Mouse (Mus musculus) embryonic facial prominence, embryonic 12.5 days (tissue): ENCODE measurements at regions not wholly inside any gene's neighbourhood (a gene's known extent, or its start where the extent isn't known, plus 50 kb on each side); places are given as distances from the start of the nearest gene placed in this dataset.

Experiments used
- ATAC-seq: fragments of 200-750 bp; cut with Nextera tagmentation; 2 replicates; pipeline ENCODE4 v1.8.0; 2017; ENCODE audit not compliant: insufficient number of reproducible peaks, insufficient read depth, low FRiP score, low TSS enrichment
- H3K27ac ChIP-seq: fragments of 300-500 bp; sonication (generic); 2 replicates; pipeline ENCODE4 v1.5.1; 2016; ENCODE audit warnings: mild to moderate bottlenecking
- H3K27me3 ChIP-seq: fragments of 300-500 bp; sonication (generic); 2 replicates; pipeline ENCODE4 v1.6.1; 2016; ENCODE audit warnings: mild to moderate bottlenecking, moderate library complexity
- H3K36me3 ChIP-seq: fragments of 300-500 bp; sonication (generic); 2 replicates; pipeline ENCODE4 v1.6.1; 2016; ENCODE audit warnings: mild to moderate bottlenecking
- H3K4me1 ChIP-seq: fragments of 300-500 bp; sonication (generic); 2 replicates; pipeline ENCODE4 v1.6.1; 2016
- H3K4me2 ChIP-seq: fragments of 300-500 bp; sonication (generic); replicated peaks from 2 replicates; pipeline ENCODE4 v1.6.1; 2016; ENCODE audit warnings: mild to moderate bottlenecking, moderate library complexity
- H3K4me3 ChIP-seq: fragments of 300-500 bp; sonication (generic); 2 replicates; pipeline ENCODE4 v1.5.1; 2016; ENCODE audit warnings: mild to moderate bottlenecking
- H3K9ac ChIP-seq: fragments of 300-500 bp; sonication (generic); 2 replicates; pipeline ENCODE4 v1.6.1; 2016; ENCODE audit warnings: mild to moderate bottlenecking, moderate library complexity
- H3K9me3 ChIP-seq: fragments of 300-500 bp; sonication (generic); 2 replicates; pipeline ENCODE4 v1.6.1; 2016; ENCODE audit warnings: mild to moderate bottlenecking, moderate library complexity
- WGBS: fragments of 180-500 bp; shearing (Covaris S2); methylation state at CpG from one replicate; pipeline ENCODE4 v1.1.7; 2016; 5-methylcytosine and 5-hydroxymethylcytosine counted together

GRCm38 (mm10) chr4:54355381-54356040 is 529.7 kb downstream of the Tmem38b start:
- no peak overlapping the region for H3K9ac ChIP-seq
- ATAC-seq: no peak
- H3K27me3 ChIP-seq: no peaks in the 10 kb centered on the region
- H3K4me2 ChIP-seq: no peak overlapping the region
- H3K36me3 ChIP-seq: no peaks in the 10 kb centered on the region
- WGBS: 74% methylated on average over 7 of the region's 7 CpGs
- no peak overlapping the region for H3K4me3 ChIP-seq
- H3K4me1 ChIP-seq: no peaks in the 10 kb centered on the region
- no peak overlapping the region for H3K27ac ChIP-seq
- no peaks in the 10 kb centered on the region for H3K9me3 ChIP-seq

GRCm38 (mm10) chr4:54356041-54356427 is 530.2 kb downstream of the Tmem38b start:
- no peaks in the 10 kb centered on the region for H3K36me3 ChIP-seq
- H3K4me1 ChIP-seq: no peaks in the 10 kb centered on the region
- H3K9ac ChIP-seq: no peak overlapping the region
- no peak overlapping the region for H3K4me3 ChIP-seq
- no peak for ATAC-seq
- H3K27me3 ChIP-seq: no peaks in the 10 kb centered on the region
- H3K4me2 ChIP-seq: no peak overlapping the region
- H3K27ac ChIP-seq: no peak overlapping the region
- WGBS: 79% methylated on average over 2 of the region's 2 CpGs
- no peaks in the 10 kb centered on the region for H3K9me3 ChIP-seq

- Histone ChIP-seq H3K27me3 (no peaks in the 10 kb centered on the region), H3K4me2 (no peak overlapping the region), H3K27ac (peak overlapping the region; percentile 52), H3K36me3 (no peaks in the 10 kb centered on the region), H3K4me3 (no peak overlapping the region), H3K9me3 (no peaks in the 10 kb centered on the region), H3K4me1 (peaks cover 29% of the 10 kb centered on the region), H3K9ac (no peak overlapping the region)
- ATAC-seq: no peak
- 26% methylated on average over 3 of the region's 3 CpGs for WGBS
Observed at GRCm38 (mm10) chr4:54370909-54371308, 545.1 kb downstream of the Tmem38b start.

GRCm38 (mm10) chr4:54371418-54371957 is 545.6 kb downstream of the Tmem38b start:
- WGBS: 14% methylated on average over 7 of the region's 7 CpGs
- no peak for ATAC-seq
- peak overlapping the region; percentile 52; the same call in 1 of the 2 replicates for H3K27ac ChIP-seq

DNA sequence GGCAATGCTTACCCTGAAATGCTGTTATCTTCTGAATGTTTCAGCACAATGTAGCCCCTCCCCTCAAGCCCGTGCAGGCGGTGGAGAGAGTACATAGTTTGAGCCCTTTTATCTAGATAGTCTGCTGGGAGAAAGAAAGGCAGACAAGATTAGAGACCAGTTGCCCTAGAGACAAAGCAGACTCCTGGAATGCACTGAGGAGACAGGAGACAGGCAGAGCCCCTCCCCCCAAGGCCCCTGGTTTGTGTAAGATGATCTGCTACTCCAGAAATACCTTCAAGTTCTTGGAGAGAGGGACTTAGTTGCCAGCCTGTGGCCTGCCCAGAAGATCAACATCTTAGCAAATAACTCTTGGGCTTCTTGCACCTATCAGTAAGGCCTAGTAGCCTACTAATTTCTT is 547.8 kb downstream of the Tmem38b start:
- H3K4me2 ChIP-seq: no peak overlapping the region
- no peaks in the 10 kb centered on the region for H3K27me3 ChIP-seq
- H3K9me3 ChIP-seq: no peaks in the 10 kb centered on the region
- peak overlapping the region; percentile 82 for H3K27ac ChIP-seq
- no peak overlapping the region for H3K4me3 ChIP-seq
- no peak overlapping the region for H3K9ac ChIP-seq
- ATAC-seq: 0 out of 2 replicates have a peak, but pooled peaks have one; percentile 5
- peaks cover 32% of the 10 kb centered on the region for H3K4me1 ChIP-seq
- no peaks in the 10 kb centered on the region for H3K36me3 ChIP-seq
- 11% methylated on average over 2 of the region's 2 CpGs for WGBS

More at GRCm38 (mm10) chr4:54371418-54371957, 545.6 kb downstream of the Tmem38b start:
- no peak overlapping the region for H3K4me3 ChIP-seq
- H3K9ac ChIP-seq: no peak overlapping the region
- no peaks in the 10 kb centered on the region for H3K9me3 ChIP-seq
- H3K27me3 ChIP-seq: no peaks in the 10 kb centered on the region
- H3K36me3 ChIP-seq: no peaks in the 10 kb centered on the region
- peaks cover 29% of the 10 kb centered on the region for H3K4me1 ChIP-seq
- H3K4me2 ChIP-seq: no peak overlapping the region

- no peak overlapping the region for H3K4me3 ChIP-seq
- WGBS: 6% methylated on average over 5 of the region's 5 CpGs
- peak; percentile 70; the same call in 1 of the 2 replicates for ATAC-seq
- peak overlapping the region; percentile 82 for H3K27ac ChIP-seq
- H3K4me2 ChIP-seq: no peak overlapping the region
- no peaks in the 10 kb centered on the region for H3K36me3 ChIP-seq
- no peaks in the 10 kb centered on the region for H3K27me3 ChIP-seq
- H3K9me3 ChIP-seq: no peaks in the 10 kb centered on the region
- H3K9ac ChIP-seq: no peak overlapping the region
- peaks cover 32% of the 10 kb centered on the region for H3K4me1 ChIP-seq
Observed at GRCm38 (mm10) chr4:54374457-54374856, 548.6 kb downstream of the Tmem38b start.

DNA sequence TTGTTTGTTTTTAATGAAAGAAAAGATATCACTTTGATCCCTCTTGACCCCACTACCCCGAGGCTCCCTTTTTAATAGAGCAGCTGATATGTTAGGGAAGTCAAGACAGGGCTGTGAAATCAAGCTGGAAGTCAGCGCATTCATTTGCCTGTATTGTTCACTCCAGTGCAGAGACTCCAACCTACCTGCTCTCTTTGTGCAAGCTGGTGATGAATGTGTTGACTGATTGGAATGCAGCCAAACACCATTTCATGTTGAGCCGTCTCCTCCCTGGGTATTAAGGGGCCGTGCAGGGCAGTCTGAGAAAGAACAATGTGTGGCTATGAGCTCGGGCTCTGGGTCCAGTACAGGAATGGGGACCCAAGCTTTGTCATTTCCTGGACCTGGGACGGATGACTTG is 557.4 kb upstream of the Zfp462 start:
- Histone ChIP-seq H3K9ac (no peak overlapping the region), H3K27me3 (no peaks in the 10 kb centered on the region), H3K9me3 (no peaks in the 10 kb centered on the region), H3K4me1 (peaks cover 20% of the 10 kb centered on the region), H3K4me3 (no peak overlapping the region), H3K36me3 (no peaks in the 10 kb centered on the region), H3K4me2 (no peak overlapping the region), H3K27ac (peak overlapping the region; percentile 19; the same call in 1 of the 2 replicates)
- 0 out of 2 replicates have a peak, but pooled peaks have one; percentile 52 for ATAC-seq
- 49% methylated on average over 6 of the region's 6 CpGs for WGBS

DNA sequence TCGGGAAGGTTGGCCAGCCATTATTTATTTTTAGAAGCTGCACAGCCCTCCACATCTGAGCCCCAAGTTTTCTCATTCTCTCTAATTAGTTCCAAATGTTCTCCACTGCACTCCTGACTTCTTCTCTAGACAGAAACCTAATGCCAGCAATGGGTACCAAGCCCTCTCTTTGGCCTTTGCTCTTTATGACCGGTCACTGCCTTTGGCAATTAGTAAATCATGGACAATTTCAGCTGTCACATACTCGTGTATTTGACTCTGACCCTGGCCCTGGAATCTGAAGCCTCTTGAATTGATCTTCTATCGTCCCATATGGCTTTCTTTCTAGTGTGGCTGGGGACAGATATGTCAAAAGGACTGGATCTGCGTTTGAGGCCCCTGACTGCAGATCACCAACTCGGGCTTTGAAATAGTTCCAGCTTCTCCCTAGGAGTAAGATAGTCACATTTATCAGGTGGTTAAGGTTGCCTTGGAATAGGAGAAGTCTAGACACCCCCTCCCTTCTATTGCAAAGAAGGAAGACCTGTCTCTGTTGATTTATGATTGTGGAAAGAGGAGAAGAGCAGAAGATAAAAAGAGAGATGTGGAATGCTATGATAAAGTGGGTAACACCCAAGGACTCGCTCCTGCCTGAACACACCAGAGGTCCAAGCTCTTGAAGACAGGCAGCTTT is 553.2 kb upstream of the Zfp462 start:
- no peak overlapping the region for H3K4me2 ChIP-seq
- no peaks in the 10 kb centered on the region for H3K36me3 ChIP-seq
- H3K4me1 ChIP-seq: peaks cover 17% of the 10 kb centered on the region
- H3K27me3 ChIP-seq: no peaks in the 10 kb centered on the region
- ATAC-seq: no peak
- no peak overlapping the region for H3K9ac ChIP-seq
- H3K9me3 ChIP-seq: no peaks in the 10 kb centered on the region
- 22% methylated on average over 7 of the region's 7 CpGs for WGBS
- peak overlapping the region; percentile 38; the same call in 1 of the 2 replicates for H3K27ac ChIP-seq
- H3K4me3 ChIP-seq: no peak overlapping the region

DNA sequence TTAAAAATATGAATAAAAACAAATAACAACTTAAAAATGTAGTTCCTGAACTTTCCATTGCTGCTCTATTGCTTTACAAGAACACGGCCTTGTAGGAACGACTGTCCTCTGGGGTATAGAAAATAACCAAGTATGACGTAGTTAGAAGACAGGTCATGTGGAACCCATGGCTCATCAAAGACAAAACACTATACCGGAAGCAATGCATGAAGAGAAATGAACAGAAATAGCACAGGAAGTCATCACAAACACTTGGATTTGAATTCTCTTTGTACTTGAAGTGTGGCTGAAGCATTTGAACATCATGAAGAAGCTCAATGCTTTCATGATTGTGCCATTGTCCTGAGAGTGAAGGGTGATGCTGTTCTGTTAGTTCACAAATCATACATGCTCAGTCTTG is 538.7 kb upstream of the Zfp462 start:
- Histone ChIP-seq H3K9ac (no peak overlapping the region), H3K27ac (no peak overlapping the region), H3K9me3 (no peaks in the 10 kb centered on the region), H3K36me3 (no peaks in the 10 kb centered on the region), H3K27me3 (no peaks in the 10 kb centered on the region), H3K4me3 (no peak overlapping the region), H3K4me1 (no peaks in the 10 kb centered on the region), H3K4me2 (no peak overlapping the region)
- 91% methylated on average over 4 of the region's 4 CpGs for WGBS
- ATAC-seq: no peak

GRCm38 (mm10) chr4:54407930-54408329 is 536.9 kb upstream of the Zfp462 start:
- no peaks in the 10 kb centered on the region for H3K4me1 ChIP-seq
- no peak overlapping the region for H3K4me3 ChIP-seq
- H3K27me3 ChIP-seq: no peaks in the 10 kb centered on the region
- H3K4me2 ChIP-seq: no peak overlapping the region
- WGBS: 57% methylated on average over 2 of the region's 2 CpGs
- H3K36me3 ChIP-seq: no peaks in the 10 kb centered on the region
- no peak for ATAC-seq
- H3K9ac ChIP-seq: no peak overlapping the region
- H3K27ac ChIP-seq: no peak overlapping the region
- no peaks in the 10 kb centered on the region for H3K9me3 ChIP-seq

GRCm38 (mm10) chr4:54430789-54431188 is 514.1 kb upstream of the Zfp462 start:
- Histone ChIP-seq H3K27me3 (no peaks in the 10 kb centered on the region), H3K27ac (no peak overlapping the region), H3K4me3 (no peak overlapping the region), H3K36me3 (no peaks in the 10 kb centered on the region), H3K4me1 (no peaks in the 10 kb centered on the region), H3K4me2 (no peak overlapping the region), H3K9me3 (no peaks in the 10 kb centered on the region), H3K9ac (no peak overlapping the region)
- no peak for ATAC-seq
- 69% methylated on average over 3 of the region's 3 CpGs for WGBS

DNA sequence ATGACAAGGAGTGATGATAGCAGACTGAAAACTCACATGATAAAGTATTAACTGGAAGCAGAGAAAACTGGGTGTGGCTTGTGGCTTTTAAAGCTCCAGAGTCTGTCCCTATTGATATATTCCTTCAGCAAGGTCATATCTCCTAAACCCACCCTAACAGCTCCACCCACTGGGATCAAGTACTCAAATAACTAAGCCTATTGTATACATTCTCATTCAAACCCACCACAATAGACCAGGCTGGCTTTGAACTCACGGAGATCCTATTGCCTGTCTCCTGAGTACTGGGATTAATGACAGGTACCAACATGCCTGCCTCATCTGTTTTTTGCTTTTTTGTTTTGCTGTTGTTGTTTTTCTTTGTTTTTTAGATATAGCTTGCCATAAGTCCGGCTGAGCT is 484.3 kb upstream of the Zfp462 start:
- no peaks in the 10 kb centered on the region for H3K27me3 ChIP-seq
- H3K36me3 ChIP-seq: no peaks in the 10 kb centered on the region
- H3K9ac ChIP-seq: no peak overlapping the region
- no peak overlapping the region for H3K4me3 ChIP-seq
- no peak for ATAC-seq
- H3K4me2 ChIP-seq: no peak overlapping the region
- peaks cover 3% of the 10 kb centered on the region; the same call in 1 of the 2 replicates for H3K4me1 ChIP-seq
- H3K9me3 ChIP-seq: no peaks in the 10 kb centered on the region
- WGBS: 72% methylated on average over 2 of the region's 2 CpGs
- no peak overlapping the region for H3K27ac ChIP-seq
